Mouse (Mus musculus) embryonic facial prominence, embryonic 10.5 days (tissue): ENCODE data around the gene Maml2. TPM values are rescaled to one million over a fixed set of nuclear protein-coding genes. Genes with fewer than 3 reads are reported as not detected.

ENCODE experiments used
- DNase-seq: peaks from one replicate; pipeline ENCODE4 v3.0.0-alpha.2; 2017; ENCODE audit warnings: low spot score
- H3K27ac ChIP-seq: fragments of 300-500 bp; sonication (generic); replicated peaks from 2 replicates; pipeline ENCODE4 v1.5.1; 2016; ENCODE audit warnings: mild to moderate bottlenecking
- H3K27me3 ChIP-seq: fragments of 300-500 bp; sonication (generic); replicated peaks from 2 replicates; pipeline ENCODE4 v1.6.1; 2016; ENCODE audit warnings: low read depth, mild to moderate bottlenecking; ENCODE audit not compliant: poor library complexity, severe bottlenecking
- H3K36me3 ChIP-seq: fragments of 300-500 bp; sonication (generic); replicated peaks from 2 replicates; pipeline ENCODE4 v1.6.1; 2016; ENCODE audit warnings: mild to moderate bottlenecking, moderate library complexity
- H3K4me1 ChIP-seq: fragments of 300-500 bp; sonication (generic); 2 replicates; pipeline ENCODE4 v1.6.1; 2016
- H3K4me3 ChIP-seq: fragments of 300-500 bp; sonication (generic); 2 replicates; pipeline ENCODE4 v1.5.1; 2016; ENCODE audit warnings: mild to moderate bottlenecking, moderate library complexity
- H3K9me3 ChIP-seq: fragments of 300-500 bp; sonication (generic); 2 replicates; pipeline ENCODE4 v1.6.1; 2016; ENCODE audit warnings: mild to moderate bottlenecking
- WGBS: fragments of 180-500 bp; shearing (Covaris S2); methylation state at CpG from one replicate; pipeline ENCODE4 v1.1.7; 2016; 5-methylcytosine and 5-hydroxymethylcytosine counted together
- polyA plus RNA-seq: library from polyadenylated mRNA; unstranded; fragments of >200 nt; fragmentation: Nextera tagmentation; extraction: Ambion mirVana; gene quantifications from 2 replicates; pipeline ENCODE4 v1.2.1, GENCODE M21; 2016

Maml2 gene
- polyA plus RNA-seq, 1 experiment from 2014 or later, result 8.0 TPM

GRCm38 (mm10) chr9:13555973-13556481 is 258.3 kb downstream of the Maml2 start:
- no peak for DNase-seq
- peaks cover 16% of the 10 kb centered on the region for H3K4me1 ChIP-seq
- no peaks in the 10 kb centered on the region for H3K36me3 ChIP-seq
- no peaks in the 10 kb centered on the region for H3K9me3 ChIP-seq
- H3K27me3 ChIP-seq, result no peaks in the 10 kb centered on the region
- H3K4me3 ChIP-seq, result no peak overlapping the region
- WGBS, result 65% methylated on average over 8 of the region's 8 CpGs
- no peak overlapping the region for H3K27ac ChIP-seq

DNA sequence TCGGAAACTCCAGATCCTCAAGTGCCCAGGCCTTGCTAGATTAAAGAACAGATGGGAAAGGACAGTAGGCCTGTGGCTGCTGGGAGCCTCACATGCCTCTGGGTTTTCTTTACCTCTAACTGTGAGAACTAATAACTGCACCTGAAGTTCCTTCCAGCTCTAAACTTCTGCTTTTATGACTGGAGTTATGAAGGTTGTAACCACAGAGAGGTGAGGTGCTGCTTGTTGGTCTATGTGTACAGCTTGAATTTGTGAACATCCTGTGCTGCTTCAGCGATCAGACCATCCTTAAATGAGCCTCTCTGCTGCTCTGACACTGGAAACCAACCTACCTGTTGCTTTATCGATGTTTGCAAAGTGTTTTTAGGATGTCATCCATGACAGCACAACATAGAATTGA is 258.9 kb downstream of the Maml2 start:
- Histone ChIP-seq H3K27me3 (no peaks in the 10 kb centered on the region), H3K9me3 (no peaks in the 10 kb centered on the region), H3K4me3 (no peak overlapping the region), H3K4me1 (peaks cover 16% of the 10 kb centered on the region), H3K36me3 (no peaks in the 10 kb centered on the region), H3K27ac (no peak overlapping the region)
- WGBS, result 90% methylated on average over 3 of the region's 3 CpGs
- no peak for DNase-seq

DNA sequence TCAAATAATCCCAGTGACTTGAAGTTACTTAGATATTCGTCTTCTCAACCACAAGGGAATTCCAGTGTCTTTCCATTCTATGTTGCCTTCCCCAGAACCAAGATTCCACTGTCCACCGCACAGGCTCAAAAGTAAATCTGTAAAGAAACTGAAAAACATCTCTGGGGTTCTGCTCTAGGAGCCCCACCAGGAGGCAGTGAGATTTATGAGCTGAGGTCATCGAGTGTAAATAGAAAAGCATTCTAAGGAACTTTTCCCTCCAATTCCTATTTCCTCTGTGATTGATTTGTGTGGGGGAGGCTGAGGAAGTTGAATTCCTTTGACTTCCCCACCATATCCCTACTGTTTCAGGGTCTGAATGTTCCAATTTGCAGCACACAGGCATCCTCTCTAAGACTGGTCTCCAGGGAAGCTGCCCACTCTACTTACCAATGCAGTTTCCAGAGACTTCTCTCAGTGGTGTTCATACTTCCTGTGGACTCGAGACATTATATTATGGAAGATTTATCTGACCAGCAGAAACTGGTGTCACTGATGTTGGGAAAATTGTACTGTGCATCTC is 261.1 kb downstream of the Maml2 start:
- DNase-seq, result no peak
- H3K36me3 ChIP-seq, result no peaks in the 10 kb centered on the region
- WGBS, result 83% methylated on average over 4 of the region's 4 CpGs

DNA sequence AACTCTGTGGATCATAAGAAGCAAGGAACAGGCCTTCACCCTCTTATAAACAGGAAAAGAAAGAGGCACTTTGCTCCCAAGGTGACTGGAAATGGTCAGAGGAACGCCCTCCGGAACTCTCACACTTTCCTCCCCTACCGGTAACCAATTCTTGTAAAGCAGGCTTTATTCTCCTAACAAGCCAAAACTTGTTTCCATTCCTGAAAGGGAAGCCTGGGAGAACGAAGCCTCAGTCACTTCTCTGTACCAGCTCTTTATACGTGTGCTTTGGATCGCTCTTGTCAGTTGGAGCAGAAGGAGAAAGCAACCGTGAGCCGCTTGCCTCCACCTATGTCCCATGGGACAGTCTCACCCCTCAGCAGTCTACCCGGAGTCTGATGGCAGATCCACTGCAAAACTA is 262.9 kb downstream of the Maml2 start:
- no peak for DNase-seq
- Histone ChIP-seq H3K9me3 (no peaks in the 10 kb centered on the region), H3K4me1 (peaks cover 34% of the 10 kb centered on the region), H3K4me3 (no peak overlapping the region), H3K27me3 (no peaks in the 10 kb centered on the region), H3K36me3 (no peaks in the 10 kb centered on the region), H3K27ac (no peak overlapping the region)
- 85% methylated on average over 9 of the region's 9 CpGs for WGBS

More for the DNA sequence above, 261.1 kb downstream of the Maml2 start:
- no peak overlapping the region for H3K27ac ChIP-seq
- no peaks in the 10 kb centered on the region for H3K27me3 ChIP-seq
- H3K4me3 ChIP-seq, result no peak overlapping the region
- peaks cover 21% of the 10 kb centered on the region for H3K4me1 ChIP-seq
- H3K9me3 ChIP-seq, result no peaks in the 10 kb centered on the region

GRCm38 (mm10) chr9:13561335-13561734 is 263.6 kb downstream of the Maml2 start:
- H3K36me3 ChIP-seq, result no peaks in the 10 kb centered on the region
- H3K27ac ChIP-seq, result no peak overlapping the region
- no peaks in the 10 kb centered on the region for H3K27me3 ChIP-seq
- DNase-seq, result no peak
- H3K4me1 ChIP-seq, result peaks cover 29% of the 10 kb centered on the region
- H3K4me3 ChIP-seq, result no peak overlapping the region
- WGBS, result 88% methylated on average over 1 of the region's 1 CpGs
- H3K9me3 ChIP-seq, result no peaks in the 10 kb centered on the region

DNA sequence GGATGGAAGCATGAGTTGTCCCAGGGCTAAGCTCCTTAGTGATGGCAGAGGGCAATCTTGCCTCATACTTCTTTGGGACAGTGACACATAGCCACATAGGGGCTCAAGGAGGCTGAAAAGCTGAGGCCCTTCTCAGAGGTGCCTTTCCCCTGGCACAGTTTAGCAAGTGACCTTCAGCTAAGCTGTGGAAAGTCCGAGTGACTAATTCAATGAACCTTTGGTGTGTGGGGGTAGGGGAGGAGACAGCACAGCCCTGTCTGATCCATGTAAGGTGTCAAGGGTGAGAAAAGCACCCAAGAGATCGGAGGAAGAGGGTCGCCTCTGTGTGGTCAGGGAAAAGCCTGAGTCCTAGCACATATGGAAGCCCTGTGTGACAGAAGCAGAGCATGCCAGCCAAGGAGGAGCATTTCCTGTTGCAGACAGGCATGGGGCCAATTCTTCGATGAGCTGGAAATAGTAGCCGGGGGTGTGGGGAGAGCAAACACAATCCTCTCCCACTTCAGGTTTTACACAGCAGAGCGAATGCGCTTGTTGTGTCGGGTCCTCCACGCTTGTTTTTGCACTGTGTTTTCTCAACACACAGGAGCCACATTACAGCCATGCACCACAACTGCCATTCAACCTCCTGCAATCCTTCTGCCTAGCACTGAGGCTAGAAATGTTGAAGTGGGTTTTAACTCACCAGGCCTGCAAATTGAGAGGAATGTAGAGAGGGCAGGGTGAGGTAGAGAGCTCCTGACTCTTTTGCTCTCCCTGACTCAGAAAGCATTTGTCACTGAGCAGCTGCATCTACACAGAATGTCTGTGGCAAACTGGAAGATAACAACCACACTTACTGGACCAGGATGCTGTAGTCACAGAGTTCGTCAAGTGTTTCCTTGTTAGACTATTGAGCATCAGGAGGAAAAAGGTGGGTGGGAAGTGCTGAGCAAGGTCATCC is 266.0 kb downstream of the Maml2 start:
- Histone ChIP-seq H3K9me3 (no peaks in the 10 kb centered on the region), H3K27me3 (no peaks in the 10 kb centered on the region), H3K4me3 (no peak overlapping the region), H3K4me1 (peaks cover 29% of the 10 kb centered on the region), H3K36me3 (no peaks in the 10 kb centered on the region), H3K27ac (peak overlapping the region; percentile 7; the same call in 1 of the 2 replicates)
- WGBS, result 69% methylated on average over 10 of the region's 10 CpGs
- no peak for DNase-seq

- Histone ChIP-seq H3K36me3 (no peaks in the 10 kb centered on the region), H3K4me1 (peaks cover 26% of the 10 kb centered on the region), H3K4me3 (no peak overlapping the region), H3K9me3 (no peaks in the 10 kb centered on the region), H3K27me3 (no peaks in the 10 kb centered on the region), H3K27ac (no peak overlapping the region)
- WGBS, result 76% methylated on average over 11 of the region's 11 CpGs
- DNase-seq, result no peak
Measured at GRCm38 (mm10) chr9:13565343-13566019, 267.7 kb downstream of the Maml2 start.

- H3K27me3 ChIP-seq, result no peaks in the 10 kb centered on the region
- H3K27ac ChIP-seq, result no peak overlapping the region
- no peaks in the 10 kb centered on the region for H3K9me3 ChIP-seq
- H3K36me3 ChIP-seq, result no peaks in the 10 kb centered on the region
- WGBS, result 87% methylated on average over 5 of the region's 5 CpGs
- peaks cover 23% of the 10 kb centered on the region for H3K4me1 ChIP-seq
- no peak overlapping the region for H3K4me3 ChIP-seq
- DNase-seq, result no peak
Measured at GRCm38 (mm10) chr9:13566154-13566885, 268.6 kb downstream of the Maml2 start.

- H3K27me3 ChIP-seq, result no peaks in the 10 kb centered on the region
- DNase-seq, result no peak
- H3K4me1 ChIP-seq, result peaks cover 12% of the 10 kb centered on the region
- no peaks in the 10 kb centered on the region; the same call in 1 of the 2 replicates for H3K36me3 ChIP-seq
- H3K27ac ChIP-seq, result no peak overlapping the region
- H3K9me3 ChIP-seq, result peaks cover 6% of the 10 kb centered on the region; the same call in 1 of the 2 replicates
- no peak overlapping the region for H3K4me3 ChIP-seq
- WGBS, result 87% methylated on average over 4 of the region's 4 CpGs
Measured at GRCm38 (mm10) chr9:13569023-13569422, 271.3 kb downstream of the Maml2 start.

- Histone ChIP-seq H3K27ac (no peak overlapping the region), H3K4me1 (peaks cover 12% of the 10 kb centered on the region), H3K9me3 (peaks cover 6% of the 10 kb centered on the region; the same call in 1 of the 2 replicates), H3K36me3 (no peaks in the 10 kb centered on the region; the same call in 1 of the 2 replicates), H3K27me3 (no peaks in the 10 kb centered on the region), H3K4me3 (no peak overlapping the region)
- WGBS, result 93% methylated on average over 3 of the region's 3 CpGs
- DNase-seq, result no peak
Measured at GRCm38 (mm10) chr9:13572847-13573246, 275.1 kb downstream of the Maml2 start.

GRCm38 (mm10) chr9:13574059-13574458 is 276.3 kb downstream of the Maml2 start:
- DNase-seq, result no peak
- Histone ChIP-seq H3K4me1 (peaks cover 13% of the 10 kb centered on the region), H3K9me3 (peaks cover 6% of the 10 kb centered on the region; the same call in 1 of the 2 replicates), H3K36me3 (no peaks in the 10 kb centered on the region; the same call in 1 of the 2 replicates), H3K27ac (no peak overlapping the region), H3K27me3 (no peaks in the 10 kb centered on the region), H3K4me3 (no peak overlapping the region)
- WGBS, result 78% methylated on average over 5 of the region's 5 CpGs

DNA sequence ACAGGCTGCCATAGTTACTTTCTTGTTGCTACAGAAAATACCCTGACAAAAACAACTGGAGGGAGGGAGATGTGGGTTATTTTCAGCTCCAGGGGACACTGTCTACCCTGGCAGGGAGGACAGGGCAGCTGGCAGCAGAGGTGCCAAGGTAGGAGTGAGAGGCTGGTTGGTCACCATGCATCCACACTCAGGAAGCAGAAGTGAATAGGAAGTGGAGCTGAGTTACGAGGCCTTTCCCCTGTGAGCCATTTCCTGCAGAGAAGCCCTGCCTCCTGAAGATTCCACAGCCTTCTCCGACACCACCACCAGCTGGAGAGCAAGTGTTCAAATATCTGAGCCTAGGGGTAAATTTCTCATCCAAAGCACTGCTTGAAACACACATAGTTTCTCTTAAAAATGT is 277.2 kb downstream of the Maml2 start:
- DNase-seq, result no peak
- no peak overlapping the region for H3K4me3 ChIP-seq
- peaks cover 13% of the 10 kb centered on the region for H3K4me1 ChIP-seq
- H3K9me3 ChIP-seq, result peaks cover 6% of the 10 kb centered on the region; the same call in 1 of the 2 replicates
- H3K36me3 ChIP-seq, result no peaks in the 10 kb centered on the region; the same call in 1 of the 2 replicates
- H3K27me3 ChIP-seq, result no peaks in the 10 kb centered on the region
- H3K27ac ChIP-seq, result no peak overlapping the region
- WGBS, result 68% methylated on average over 2 of the region's 2 CpGs
